8 mouse cellular contexts compared by ENCODE assay signal in the genomic region with DNA sequence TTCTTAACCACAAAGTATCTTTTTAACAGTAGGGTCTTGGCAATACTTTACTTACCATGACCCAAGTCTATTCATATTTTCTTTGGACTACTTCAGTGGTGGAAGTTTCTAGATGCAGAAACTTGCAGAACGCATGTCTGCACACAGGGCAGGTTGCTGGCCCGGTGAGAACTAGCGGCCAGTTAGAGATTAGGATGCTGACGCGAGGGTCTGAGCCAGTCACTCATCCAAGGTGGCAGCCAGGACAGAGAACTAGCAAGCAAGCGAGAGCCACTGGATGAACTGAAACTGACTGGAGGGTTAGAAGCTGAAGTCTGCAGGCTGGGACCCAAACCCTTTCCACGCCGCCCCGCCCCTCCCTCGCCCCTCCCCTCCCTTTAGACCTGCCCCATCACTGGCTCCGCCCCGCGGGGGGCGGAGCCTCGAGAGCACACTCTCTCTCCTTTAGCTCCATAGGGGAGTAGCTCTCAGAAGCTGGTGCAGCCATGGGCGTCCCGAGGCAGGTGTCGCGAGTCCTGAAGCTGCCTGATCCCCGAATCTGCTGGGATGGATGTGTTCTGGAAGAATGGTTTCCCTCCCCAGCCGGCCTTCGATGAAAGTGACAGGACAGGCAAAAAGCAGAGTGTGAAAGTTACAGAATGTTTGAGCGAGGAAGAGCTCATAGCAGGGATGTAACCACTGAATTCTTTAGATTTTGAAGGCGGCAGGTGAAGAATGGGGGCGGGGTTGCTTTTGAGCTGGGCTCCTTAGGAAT.
DNase-seq lines count a peak whose midpoint lies in the region; ATAC-seq lines count a peak whose summit lies in the region.

No protein-coding gene starts in this region.

- ATAC-seq in hindbrain, embryonic 16.5 days, result peak; percentile 99
- peak; percentile 80 for ATAC-seq in limb, embryonic 15.5 days (ENCODE audit: insufficient number of reproducible peaks, low FRiP score, low TSS enrichment, low read depth)
- peak; percentile 99 for ATAC-seq in midbrain, embryonic 15.5 days (replicated peaks)
- peak; percentile 96 for ATAC-seq in stomach, embryonic 16.5 days (ENCODE audit: insufficient read depth, low FRiP score)

- 4% methylated on average over 23 of the region's 25 CpGs for WGBS in hindbrain, embryonic 16.5 days
- 2% methylated on average over 24 of the region's 25 CpGs for WGBS in limb, embryonic 15.5 days
- 3% methylated on average over 24 of the region's 25 CpGs for WGBS in midbrain, embryonic 15.5 days
- 2% methylated on average over 25 of the region's 25 CpGs for WGBS in stomach, embryonic 16.5 days

- peak overlapping the region; percentile 92 for H3K4me2 ChIP-seq in hindbrain, embryonic 16.5 days (ENCODE audit: low read length)
- H3K4me2 ChIP-seq in limb, embryonic 15.5 days, result peak overlapping the region; percentile 59
- peak overlapping the region; percentile 80 for H3K4me2 ChIP-seq in midbrain, embryonic 15.5 days
- peak overlapping the region; percentile 66 for H3K4me2 ChIP-seq in stomach, embryonic 16.5 days (ENCODE audit: low read depth, low read length)

- H3K27ac ChIP-seq in hindbrain, embryonic 16.5 days (ENCODE audit: low read depth, low read length), result no peak overlapping the region
- no peak overlapping the region for H3K27ac ChIP-seq in limb, embryonic 15.5 days
- no peak overlapping the region for H3K27ac ChIP-seq in midbrain, embryonic 15.5 days
- H3K27ac ChIP-seq in stomach, embryonic 16.5 days (ENCODE audit: low read length), result no peak overlapping the region

- peak; percentile 12 for DNase-seq in right cerebral cortex, postnatal 14 days
- DNase-seq in right cerebral cortex, postnatal 36 days (ENCODE audit: low spot score in 2 of 2), result no peak
- peak; percentile 1 for DNase-seq in cerebellum, adult 8-10 months
- peak; percentile 73 for DNase-seq in forelimb bud, embryonic 11.5 days (ENCODE audit: low read depth, low spot score)

- H3K9me3 ChIP-seq in hindbrain, embryonic 16.5 days (ENCODE audit: control insufficient read depth, low read length), result no peaks in the 10 kb centered on the region
- H3K9me3 ChIP-seq in limb, embryonic 15.5 days, result no peaks in the 10 kb centered on the region
- H3K9me3 ChIP-seq in midbrain, embryonic 15.5 days, result no peaks in the 10 kb centered on the region
- no peaks in the 10 kb centered on the region for H3K9me3 ChIP-seq in stomach, embryonic 16.5 days (replicated peaks; ENCODE audit: control insufficient read depth, low read length)

- H3K4me1 ChIP-seq in hindbrain, embryonic 16.5 days (ENCODE audit: control insufficient read depth, insufficient read depth, low read depth, low read length), result 0 out of 2 replicates have a peak, but pooled peaks cover 2% of the 10 kb centered on the region
- H3K4me1 ChIP-seq in limb, embryonic 15.5 days, result peaks cover 5% of the 10 kb centered on the region; the same call in 1 of the 2 replicates
- H3K4me1 ChIP-seq in midbrain, embryonic 15.5 days, result peaks cover 4% of the 10 kb centered on the region; the same call in 1 of the 2 replicates
- no peaks in the 10 kb centered on the region for H3K4me1 ChIP-seq in stomach, embryonic 16.5 days (ENCODE audit: control insufficient read depth, insufficient read depth, low read length)

- no peaks in the 10 kb centered on the region for H3K36me3 ChIP-seq in hindbrain, embryonic 16.5 days (ENCODE audit: control insufficient read depth, insufficient read depth, low read length)
- no peaks in the 10 kb centered on the region for H3K36me3 ChIP-seq in limb, embryonic 15.5 days
- no peaks in the 10 kb centered on the region for H3K36me3 ChIP-seq in midbrain, embryonic 15.5 days (replicated peaks)
- H3K36me3 ChIP-seq in stomach, embryonic 16.5 days (ENCODE audit: control insufficient read depth, insufficient read depth, low read length), result no peaks in the 10 kb centered on the region

- no peaks in the 10 kb centered on the region for H3K27me3 ChIP-seq in hindbrain, embryonic 16.5 days (replicated peaks; ENCODE audit: control insufficient read depth, insufficient read depth, low read length)
- no peaks in the 10 kb centered on the region for H3K27me3 ChIP-seq in limb, embryonic 15.5 days
- no peaks in the 10 kb centered on the region for H3K27me3 ChIP-seq in midbrain, embryonic 15.5 days (replicated peaks)
- H3K27me3 ChIP-seq in stomach, embryonic 16.5 days (ENCODE audit: control insufficient read depth, insufficient read depth, low read length), result no peaks in the 10 kb centered on the region

- H3K9ac ChIP-seq in hindbrain, embryonic 16.5 days (ENCODE audit: low read depth, low read length), result peak overlapping the region; percentile 67
- no peak overlapping the region for H3K9ac ChIP-seq in limb, embryonic 15.5 days
- peak overlapping the region; percentile 25; the same call in 1 of the 2 replicates for H3K9ac ChIP-seq in midbrain, embryonic 15.5 days
- peak overlapping the region; percentile 56; the same call in 1 of the 2 replicates for H3K9ac ChIP-seq in stomach, embryonic 16.5 days (ENCODE audit: low read length)

- H3K4me3 ChIP-seq in hindbrain, embryonic 16.5 days (ENCODE audit: low read length), result peak overlapping the region; percentile 49
- peak overlapping the region; percentile 36 for H3K4me3 ChIP-seq in limb, embryonic 15.5 days
- H3K4me3 ChIP-seq in midbrain, embryonic 15.5 days, result peak overlapping the region; percentile 41
- peak overlapping the region; percentile 35 for H3K4me3 ChIP-seq in stomach, embryonic 16.5 days (replicated peaks; ENCODE audit: low read length)

Comparison
In these comparisons a context has a peak if more than half of its experiments do, and no peak if none do; other contexts are left out.
1. DNase-seq: peak in right cerebral cortex, postnatal 14 days (single experiment), cerebellum, adult 8-10 months (single experiment) and forelimb bud, embryonic 11.5 days (single experiment); none in right cerebral cortex, postnatal 36 days (0 of 2).
2. Peak in every context shown above with its lines, with median percentiles within 50 percentile points of each other: ATAC-seq, H3K4me2 ChIP-seq and H3K4me3 ChIP-seq.